Mouse (Mus musculus) T-helper 17 cell (primary cell): Measurements from ENCODE around the gene Trmt11.
"Not testable (repeated sequence)": the region's sequence is repeated elsewhere in the genome, so short reads cannot be mapped to it uniquely, and the experiment has no call there.

Experiments used
- in situ Hi-C, 2 experiments: fragments of 300-600 bp; cut with MboI, MseI; formaldehyde crosslinking; loops; 1 replicate in 1 of 2; 2 replicates in 1 of 2; pipeline ENCODE4 v1.15.1; 2025; ENCODE audit warnings: high pct_unique_total_duplicates in 2 of 2

The Trmt11 gene

GRCm38 (mm10) chr10:30600542-30600966 lies at the start of gene Trmt11:
Gene Trmt11, minus strand, starts transcription at chr10:30600749.
- in situ Hi-C loops = loop anchor here (25.0 kb wide), 2 partner anchors 712 to 1238 kb away; partner anchors contain the start of genes Hddc2 (in 1 of the 2) and Rnf146 (in 1 of the 2)

GRCm38 (mm10) chr10:30647681-30648080 lies 47.1 kb upstream of the Trmt11 start:
- in situ Hi-C loops = no loop called here

- in situ Hi-C loops = no loop called here
Observed at GRCm38 (mm10) chr10:30638216-30638615, 37.7 kb upstream of the Trmt11 start.

- in situ Hi-C loops = not testable (repeated sequence)
Observed at GRCm38 (mm10) chr10:30636474-30637154, 36.1 kb upstream of the Trmt11 start.

- in situ Hi-C loops = loop anchor here in 1 of 2 experiments (5.0 kb wide), 1 partner anchor 85 kb away; no protein-coding TSS in a partner anchor
Observed at GRCm38 (mm10) chr10:30632718-30633117, 32.2 kb upstream of the Trmt11 start.

- in situ Hi-C loops = loop anchor here in 1 of 2 experiments (5.0 kb wide), 1 partner anchor 87 kb away; no protein-coding TSS in a partner anchor
Observed at GRCm38 (mm10) chr10:30629977-30630376, 29.4 kb upstream of the Trmt11 start.

GRCm38 (mm10) chr10:30629513-30629912 lies 29.0 kb upstream of the Trmt11 start, which contains the start of gene Hint3:
Gene Hint3, minus strand, starts transcription at chr10:30629632.
- in situ Hi-C loops = no loop called here

GRCm38 (mm10) chr10:30628444-30628843 lies 27.9 kb upstream of the Trmt11 start:
- in situ Hi-C loops = not testable (repeated sequence)

- in situ Hi-C loops = no loop called here
Observed at GRCm38 (mm10) chr10:30627548-30627947, 27.0 kb upstream of the Trmt11 start.

GRCm38 (mm10) chr10:30624161-30625019 lies 23.8 kb upstream of the Trmt11 start:
- in situ Hi-C loops = loop anchor here (5.0 to 25.0 kb wide), 4 partner anchors 93 to 1262 kb away; partner anchors contain the start of genes Hddc2 (in 1 of the 2), Ncoa7 (in 1 of the 2) and Rnf146 (in 1 of the 2)

GRCm38 (mm10) chr10:30622928-30623327 lies 22.4 kb upstream of the Trmt11 start:
- in situ Hi-C loops = loop anchor here (5.0 to 25.0 kb wide), 4 partner anchors 94 to 1261 kb away; partner anchors contain the start of genes Hddc2 (in 1 of the 2), Ncoa7 (in 1 of the 2) and Rnf146 (in 1 of the 2)

GRCm38 (mm10) chr10:30618918-30619210 lies 18.3 kb upstream of the Trmt11 start:
- in situ Hi-C loops = loop anchor here (5.0 to 25.0 kb wide), 4 partner anchors 188 to 1257 kb away; partner anchors contain the start of genes Hddc2 (in 2 of the 2) and Rnf146 (in 1 of the 2)

GRCm38 (mm10) chr10:30618091-30618917 lies 17.8 kb upstream of the Trmt11 start:
- in situ Hi-C loops = loop anchor here (5.0 to 25.0 kb wide), 4 partner anchors 189 to 1256 kb away; partner anchors contain the start of genes Hddc2 (in 2 of the 2) and Rnf146 (in 1 of the 2)

- in situ Hi-C loops = loop anchor here (10.0 to 25.0 kb wide), 3 partner anchors 699 to 1251 kb away; partner anchors contain the start of genes Hddc2 (in 2 of the 2) and Rnf146 (in 1 of the 2)
Observed at GRCm38 (mm10) chr10:30613039-30613438, 12.5 kb upstream of the Trmt11 start.

GRCm38 (mm10) chr10:30609614-30610013 lies 9.1 kb upstream of the Trmt11 start:
- in situ Hi-C loops = loop anchor here (10.0 to 25.0 kb wide), 3 partner anchors 703 to 1247 kb away; partner anchors contain the start of genes Hddc2 (in 2 of the 2) and Rnf146 (in 1 of the 2)

GRCm38 (mm10) chr10:30608109-30608508 lies 7.6 kb upstream of the Trmt11 start:
- in situ Hi-C loops = loop anchor here (25.0 kb wide), 2 partner anchors 704 to 1246 kb away; partner anchors contain the start of genes Hddc2 (in 1 of the 2) and Rnf146 (in 1 of the 2)

GRCm38 (mm10) chr10:30600094-30600534 lies 435 bp downstream of the Trmt11 start:
- in situ Hi-C loops = loop anchor here (25.0 kb wide), 2 partner anchors 712 to 1238 kb away; partner anchors contain the start of genes Hddc2 (in 1 of the 2) and Rnf146 (in 1 of the 2)

GRCm38 (mm10) chr10:30587037-30587436 lies 13.5 kb downstream of the Trmt11 start:
- in situ Hi-C loops = no loop called here

- in situ Hi-C loops = no loop called here
Observed at GRCm38 (mm10) chr10:30585691-30586090, 14.9 kb downstream of the Trmt11 start.

- in situ Hi-C loops = no loop called here
Observed at GRCm38 (mm10) chr10:30577670-30578280, 22.8 kb downstream of the Trmt11 start.
